Mouse (Mus musculus) forebrain, embryonic 14.5 days (tissue): ENCODE results near the gene Lin54. TPM values are rescaled to one million over a fixed set of nuclear protein-coding genes. Genes with fewer than 3 reads are reported as not detected.

Source experiments
- ATAC-seq: fragments of 200-750 bp; cut with Nextera tagmentation; 2 replicates; pipeline ENCODE4 v1.8.0; 2017; ENCODE audit warnings: mild to moderate bottlenecking, moderate library complexity
- DNase-seq: peaks from one replicate; pipeline ENCODE4 v3.0.0-alpha.2; 2015; ENCODE audit warnings: low spot score
- H3K27ac ChIP-seq: fragments of 300-500 bp; sonication (generic); 2 replicates; pipeline ENCODE4 v1.5.1; 2014; ENCODE audit warnings: low read depth, mild to moderate bottlenecking, control low read depth, low read length, moderate library complexity
- H3K27me3 ChIP-seq: fragments of 300-500 bp; sonication (generic); replicated peaks from 2 replicates; pipeline ENCODE4 v1.6.1; 2014; ENCODE audit warnings: low read length, control low read depth, mixed read lengths; ENCODE audit not compliant: control insufficient read depth, insufficient read depth
- H3K36me3 ChIP-seq: fragments of 300-500 bp; sonication (generic); 2 replicates; pipeline ENCODE4 v1.6.1; 2014; ENCODE audit warnings: low read length, control low read depth; ENCODE audit not compliant: control insufficient read depth, insufficient read depth
- H3K4me1 ChIP-seq: fragments of 300-500 bp; sonication (generic); 2 replicates; pipeline ENCODE4 v1.6.1; 2014; ENCODE audit warnings: antibody characterized with exemption, low read length, control low read depth; ENCODE audit not compliant: control insufficient read depth, insufficient read depth
- H3K4me2 ChIP-seq: fragments of 300-500 bp; sonication (generic); 2 replicates; pipeline ENCODE4 v1.6.1; 2014; ENCODE audit warnings: mild to moderate bottlenecking, control low read depth, low read length
- H3K4me3 ChIP-seq: fragments of 300-500 bp; sonication (generic); 2 replicates; pipeline ENCODE4 v1.5.1; 2014; ENCODE audit warnings: low read depth, low read length, control low read depth
- H3K9ac ChIP-seq: fragments of 300-500 bp; sonication (generic); 2 replicates; pipeline ENCODE4 v1.6.1; 2014; ENCODE audit warnings: mild to moderate bottlenecking, low read length, control low read depth, moderate library complexity
- H3K9me3 ChIP-seq: fragments of 300-500 bp; sonication (generic); replicated peaks from 2 replicates; pipeline ENCODE4 v1.6.1; 2016; ENCODE audit warnings: low read length, control low read depth, mixed read lengths; ENCODE audit not compliant: control insufficient read depth
- WGBS: fragments of 180-500 bp; shearing (Covaris S2); extraction: QIAGEN DNeasy Blood & Tissue Kit; methylation state at CpG from one replicate; pipeline ENCODE4 v1.1.7; 2014; 5-methylcytosine and 5-hydroxymethylcytosine counted together
- polyA plus RNA-seq: library from polyadenylated mRNA; unstranded; fragments of >200 nt; fragmentation: Nextera tagmentation; extraction: Ambion mirVana; gene quantifications from 2 replicates; pipeline ENCODE4 v1.2.1, GENCODE M21; 2014

Lin54 gene
- polyA plus RNA-seq, 1 experiment from 2014 or later = 9.8 TPM

DNA sequence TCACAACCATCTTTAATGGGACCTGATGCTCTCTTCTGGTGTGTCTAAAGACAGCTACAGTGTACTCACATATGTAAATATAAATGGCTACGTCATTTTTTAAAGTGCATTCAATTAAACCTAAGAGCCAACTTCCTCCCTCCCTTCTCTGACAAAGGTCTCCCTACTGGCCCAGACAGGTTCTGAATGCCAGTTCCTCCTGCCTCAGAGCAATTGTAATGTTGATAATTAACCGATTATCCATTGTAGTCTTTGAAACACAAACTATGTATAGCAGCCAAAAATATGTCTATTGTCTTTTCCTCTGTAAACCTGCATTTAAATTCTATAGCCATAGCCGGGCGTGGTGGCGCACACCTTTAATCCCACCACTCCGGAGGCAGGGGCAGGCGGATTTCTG, 33.1 kb downstream of the Lin54 start:
- H3K27ac ChIP-seq = no peak overlapping the region
- peaks cover 2% of the 10 kb centered on the region for H3K36me3 ChIP-seq
- no peaks in the 10 kb centered on the region for H3K27me3 ChIP-seq
- H3K4me3 ChIP-seq = no peak overlapping the region
- no peak for DNase-seq
- no peak for ATAC-seq
- no peak overlapping the region for H3K4me2 ChIP-seq
- 93% methylated on average over 7 of the region's 7 CpGs for WGBS
- no peak overlapping the region for H3K9ac ChIP-seq
- no peaks in the 10 kb centered on the region for H3K4me1 ChIP-seq
- no peaks in the 10 kb centered on the region for H3K9me3 ChIP-seq

DNA sequence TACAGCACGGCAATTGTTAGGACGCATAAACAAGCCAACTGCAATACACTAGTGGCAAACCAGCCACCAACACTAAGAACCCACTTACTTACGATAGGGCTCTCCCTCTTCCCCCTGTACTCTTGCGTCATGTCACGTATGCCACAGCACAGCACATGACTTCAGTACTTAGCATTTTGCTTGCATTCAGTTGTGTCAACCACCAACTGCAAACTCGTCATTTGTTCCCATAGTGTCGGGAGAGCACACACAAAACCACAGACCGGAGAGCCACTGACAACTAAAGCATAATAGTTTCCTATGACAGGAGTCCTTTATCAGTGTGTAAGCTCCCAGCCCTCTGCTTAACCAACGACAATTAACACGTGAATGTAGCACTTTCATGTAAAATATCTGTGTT, 33.8 kb downstream of the Lin54 start:
- Histone ChIP-seq H3K9me3 (no peaks in the 10 kb centered on the region), H3K9ac (no peak overlapping the region), H3K4me1 (no peaks in the 10 kb centered on the region), H3K27me3 (no peaks in the 10 kb centered on the region), H3K36me3 (no peaks in the 10 kb centered on the region), H3K4me3 (no peak overlapping the region), H3K27ac (no peak overlapping the region), H3K4me2 (no peak overlapping the region)
- 91% methylated on average over 10 of the region's 10 CpGs for WGBS
- ATAC-seq = no peak
- DNase-seq = no peak

DNA sequence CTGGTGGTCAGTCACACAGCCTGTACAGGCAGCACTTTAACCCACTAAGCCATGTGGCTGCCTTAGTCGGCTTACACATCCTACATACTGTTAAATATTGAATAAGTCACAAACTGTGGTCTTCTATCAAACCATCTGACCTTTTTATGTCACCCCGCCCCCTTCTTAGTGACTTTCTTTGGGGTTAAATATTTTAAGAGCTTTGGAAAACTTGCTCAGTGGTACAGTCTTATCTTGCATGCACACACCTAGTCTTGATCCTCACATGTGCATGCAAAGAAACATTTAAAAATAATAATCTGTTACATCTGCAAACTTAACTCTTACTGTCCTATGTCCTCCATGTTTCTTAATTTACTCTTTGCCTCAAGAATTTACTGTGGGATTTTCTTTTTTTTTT, 38.1 kb downstream of the Lin54 start:
- H3K36me3 ChIP-seq = peaks cover 15% of the 10 kb centered on the region
- no peaks in the 10 kb centered on the region for H3K4me1 ChIP-seq
- no peaks in the 10 kb centered on the region for H3K27me3 ChIP-seq
- ATAC-seq (no peak), DNase-seq (no peak)
- H3K27ac ChIP-seq = no peak overlapping the region
- no peak overlapping the region for H3K4me3 ChIP-seq
- no peak overlapping the region for H3K4me2 ChIP-seq
- no peaks in the 10 kb centered on the region for H3K9me3 ChIP-seq
- H3K9ac ChIP-seq = no peak overlapping the region
- 90% methylated on average over 2 of the region's 2 CpGs for WGBS

DNA sequence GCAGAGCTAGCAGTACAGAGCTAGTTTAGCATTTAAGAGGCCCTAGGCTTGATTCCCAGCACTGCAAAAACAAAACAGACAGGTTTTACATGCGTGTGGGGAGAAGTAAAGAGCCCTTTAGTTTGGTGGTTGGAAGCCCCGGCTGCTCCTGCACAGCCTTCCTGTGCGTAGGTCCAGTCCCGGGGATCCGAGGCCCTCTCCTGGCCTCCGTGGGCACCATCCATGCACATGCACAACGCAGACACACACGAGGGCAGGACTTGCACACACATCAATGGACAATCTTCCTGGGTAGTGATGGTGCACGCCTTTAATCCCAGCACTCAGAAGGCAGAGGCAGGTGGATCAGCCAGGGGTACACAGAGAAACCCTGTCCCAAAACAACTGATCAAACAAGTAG, 38.9 kb downstream of the Lin54 start:
- WGBS = 95% methylated on average over 9 of the region's 9 CpGs
- Histone ChIP-seq H3K9me3 (no peaks in the 10 kb centered on the region), H3K27me3 (no peaks in the 10 kb centered on the region), H3K27ac (no peak overlapping the region), H3K9ac (no peak overlapping the region), H3K4me1 (no peaks in the 10 kb centered on the region), H3K4me3 (no peak overlapping the region), H3K4me2 (no peak overlapping the region), H3K36me3 (peaks cover 22% of the 10 kb centered on the region)
- no peak for DNase-seq
- ATAC-seq = no peak

DNA sequence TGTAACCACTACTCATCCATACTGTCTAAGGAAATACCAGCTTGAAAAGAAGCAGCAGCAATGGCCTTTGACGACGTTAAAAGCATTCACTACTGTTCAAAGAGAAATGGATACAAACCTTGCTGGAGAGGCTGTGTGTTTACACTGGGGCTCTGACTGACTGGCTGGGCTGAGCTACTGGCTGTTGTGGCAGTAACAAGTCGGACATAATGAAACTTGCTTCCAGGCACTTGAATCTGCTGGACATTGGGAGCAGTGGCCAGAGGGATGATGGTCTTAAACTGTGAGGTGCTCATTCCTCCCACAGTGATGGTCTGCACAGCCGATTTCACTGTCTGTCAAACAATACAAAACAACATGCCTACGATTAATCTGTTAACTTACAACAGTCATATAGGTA, 41.0 kb downstream of the Lin54 start:
- H3K9me3 ChIP-seq = no peaks in the 10 kb centered on the region
- DNase-seq = no peak
- 97% methylated on average over 5 of the region's 5 CpGs for WGBS

DNA sequence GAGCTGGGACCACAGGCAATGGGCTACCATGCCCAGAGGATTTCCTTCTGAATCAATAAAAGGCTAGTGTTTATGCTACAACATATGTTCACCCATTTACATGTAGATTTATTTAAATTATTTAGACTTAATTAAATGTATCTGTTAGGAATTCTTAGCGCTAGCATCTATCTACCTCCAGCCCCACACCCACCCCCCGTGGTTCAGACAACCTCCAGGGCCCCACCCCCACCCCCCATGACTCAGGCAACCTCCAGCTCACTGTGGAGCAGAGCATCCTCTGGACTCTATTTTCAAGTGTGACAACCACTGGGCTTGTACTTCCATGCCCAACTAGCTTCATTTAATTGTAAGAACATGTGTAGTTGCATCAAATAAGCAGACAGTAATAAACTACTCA, 48.6 kb downstream of the Lin54 start:
- no peaks in the 10 kb centered on the region for H3K4me1 ChIP-seq
- H3K36me3 ChIP-seq = peaks cover 62% of the 10 kb centered on the region
- 50% methylated on average over 2 of the region's 2 CpGs for WGBS
- H3K27me3 ChIP-seq = no peaks in the 10 kb centered on the region
- no peak overlapping the region for H3K4me3 ChIP-seq
- no peak overlapping the region for H3K9ac ChIP-seq
- no peaks in the 10 kb centered on the region for H3K9me3 ChIP-seq
- H3K4me2 ChIP-seq = no peak overlapping the region
- DNase-seq = no peak
- H3K27ac ChIP-seq = no peak overlapping the region
- no peak for ATAC-seq

More for the DNA sequence above, 41.0 kb downstream of the Lin54 start:
- Histone ChIP-seq H3K27ac (no peak overlapping the region), H3K9ac (no peak overlapping the region), H3K4me2 (no peak overlapping the region), H3K4me1 (no peaks in the 10 kb centered on the region), H3K27me3 (no peaks in the 10 kb centered on the region), H3K4me3 (no peak overlapping the region), H3K36me3 (peaks cover 28% of the 10 kb centered on the region)
- no peak for ATAC-seq

DNA sequence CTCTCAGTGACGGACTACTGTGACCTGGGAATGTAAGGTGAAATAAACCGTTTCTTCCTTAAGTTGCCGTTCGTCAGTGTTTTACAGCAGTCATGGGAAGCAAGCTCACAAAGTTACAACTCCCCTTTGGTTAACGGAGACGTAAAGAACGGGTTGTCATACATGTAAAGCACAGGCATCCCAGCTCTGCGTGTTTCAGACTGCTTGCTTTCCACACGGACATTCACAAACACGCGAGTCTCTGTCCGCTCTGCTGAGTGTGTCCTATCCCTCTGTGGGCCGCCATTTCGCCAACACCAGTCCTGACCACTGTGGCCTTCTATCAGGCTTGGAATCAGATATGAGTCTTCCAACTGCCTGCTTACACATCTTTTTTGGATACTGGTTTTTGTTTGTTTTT, 61.6 kb downstream of the Lin54 start:
- Histone ChIP-seq H3K4me2 (no peak overlapping the region), H3K9ac (no peak overlapping the region), H3K4me3 (no peak overlapping the region), H3K27me3 (no peaks in the 10 kb centered on the region), H3K4me1 (no peaks in the 10 kb centered on the region), H3K27ac (no peak overlapping the region), H3K9me3 (no peaks in the 10 kb centered on the region), H3K36me3 (peaks cover 15% of the 10 kb centered on the region; the same call in 1 of the 2 replicates)
- DNase-seq (no peak), ATAC-seq (no peak)
- WGBS = 97% methylated on average over 14 of the region's 14 CpGs

DNA sequence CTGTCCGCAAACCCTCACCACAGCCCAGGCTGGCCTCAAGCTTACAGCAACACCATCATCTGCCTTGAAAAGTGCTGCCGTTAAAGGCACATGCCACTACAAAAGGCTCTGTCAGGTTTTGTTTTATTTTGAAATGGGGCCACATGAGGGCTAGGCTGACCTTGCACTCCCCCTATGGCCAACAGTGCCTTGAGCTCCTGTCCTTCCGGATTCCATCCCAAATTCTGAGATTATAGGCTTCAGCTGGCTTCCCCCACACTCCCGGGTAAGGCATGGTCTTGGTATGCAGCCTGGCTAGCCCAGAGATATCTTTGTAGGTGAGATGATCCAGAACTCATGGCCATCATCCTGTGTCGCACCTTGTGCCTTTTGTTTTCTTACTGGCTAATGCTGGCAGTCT, 62.5 kb downstream of the Lin54 start:
- Histone ChIP-seq H3K27ac (no peak overlapping the region), H3K4me2 (no peak overlapping the region), H3K4me3 (no peak overlapping the region), H3K9me3 (no peaks in the 10 kb centered on the region), H3K4me1 (no peaks in the 10 kb centered on the region), H3K36me3 (peaks cover 11% of the 10 kb centered on the region; the same call in 1 of the 2 replicates), H3K9ac (no peak overlapping the region), H3K27me3 (no peaks in the 10 kb centered on the region)
- WGBS = 94% methylated on average over 5 of the region's 5 CpGs
- ATAC-seq = no peak
- DNase-seq = no peak

DNA sequence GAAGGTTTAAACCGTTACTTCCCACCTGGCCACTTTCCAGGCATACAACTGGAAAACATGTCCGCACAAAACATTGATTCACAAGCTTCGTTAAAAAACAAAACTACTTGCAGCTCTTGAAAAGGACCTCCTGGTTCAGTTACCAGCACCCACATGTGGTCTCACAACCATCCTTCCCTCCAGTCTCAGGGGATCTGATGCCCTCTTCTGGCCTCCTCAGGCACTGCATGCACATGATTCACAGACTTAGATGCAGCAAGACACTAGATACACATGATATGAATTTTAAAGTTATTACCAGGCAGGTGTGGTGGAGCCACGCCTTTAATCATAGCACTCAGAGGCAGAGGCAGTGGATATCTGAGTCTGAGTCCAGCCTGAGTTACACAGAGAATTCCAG, 63.4 kb downstream of the Lin54 start:
- H3K27ac ChIP-seq = no peak overlapping the region
- H3K36me3 ChIP-seq = peaks cover 9% of the 10 kb centered on the region; the same call in 1 of the 2 replicates
- H3K27me3 ChIP-seq = no peaks in the 10 kb centered on the region
- DNase-seq (no peak), ATAC-seq (no peak)
- no peak overlapping the region for H3K9ac ChIP-seq
- no peak overlapping the region for H3K4me3 ChIP-seq
- H3K4me2 ChIP-seq = no peak overlapping the region
- no peaks in the 10 kb centered on the region for H3K4me1 ChIP-seq
- 91% methylated on average over 4 of the region's 4 CpGs for WGBS
- no peaks in the 10 kb centered on the region for H3K9me3 ChIP-seq
